Mouse (Mus musculus): ENCODE measurements around the gene Unc13c. TPM values are rescaled to one million over a fixed set of nuclear protein-coding genes. Genes with fewer than 3 reads are reported as not detected.

Gene Unc13c
- polyA plus RNA-seq, 1 experiment from 2014 or later = 1.1 TPM

DNA sequence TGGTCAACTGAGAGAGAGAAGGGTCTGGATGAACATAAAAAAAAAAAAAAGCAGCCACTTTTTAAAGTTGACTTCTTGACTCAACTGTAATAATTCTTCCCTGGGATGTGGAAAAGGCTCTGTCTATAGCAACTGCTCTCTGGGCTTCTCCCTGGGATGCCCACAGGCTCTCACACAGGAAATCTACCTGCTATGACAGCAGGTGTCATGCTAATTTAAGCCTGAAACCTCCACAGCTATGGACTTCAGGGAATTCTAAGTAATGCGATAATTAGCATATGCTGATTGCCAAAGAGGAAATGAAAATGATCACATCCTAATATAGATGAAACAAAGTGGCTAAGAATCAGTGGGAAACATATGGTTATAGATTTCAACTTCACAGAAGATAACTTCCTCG lies 102.1 kb downstream of the Unc13c start:
- ATAC-seq (ENCODE audit: low FRiP score, low read depth) = no peak
- Histone ChIP-seq H3K4me2 (replicated peaks) (no peak overlapping the region), H3K4me3 (no peak overlapping the region), H3K27me3 (no peaks in the 10 kb centered on the region), H3K4me1 (0 out of 2 replicates have a peak, but pooled peaks cover 6% of the 10 kb centered on the region), H3K9me3 (no peaks in the 10 kb centered on the region), H3K9ac (no peak overlapping the region), H3K36me3 (no peaks in the 10 kb centered on the region), H3K27ac (no peak overlapping the region)
- WGBS = 84% methylated on average over 2 of the region's 2 CpGs

DNA sequence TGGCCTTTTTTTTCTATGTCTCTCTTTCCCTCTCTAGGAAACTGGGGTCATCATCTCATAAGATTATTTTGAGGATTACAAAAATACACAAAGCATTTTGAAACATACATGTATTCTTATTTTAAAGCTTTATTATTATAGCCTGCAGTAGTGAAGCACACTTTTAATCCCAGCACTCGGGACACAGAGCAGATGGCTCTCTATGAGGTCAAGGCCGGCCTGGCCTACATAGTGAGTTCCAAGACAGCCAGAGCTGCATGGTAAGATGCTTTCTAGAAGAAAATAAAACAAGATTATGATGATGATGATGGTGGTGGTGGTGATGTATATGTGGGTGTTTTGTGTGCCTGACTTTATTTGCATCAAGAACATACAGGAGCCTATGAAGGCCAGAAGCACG lies 109.3 kb downstream of the Unc13c start:
- Histone ChIP-seq H3K4me2 (replicated peaks) (no peak overlapping the region), H3K4me1 (no peaks in the 10 kb centered on the region), H3K27me3 (no peaks in the 10 kb centered on the region), H3K9ac (no peak overlapping the region), H3K4me3 (no peak overlapping the region), H3K36me3 (no peaks in the 10 kb centered on the region), H3K9me3 (no peaks in the 10 kb centered on the region), H3K27ac (no peak overlapping the region)
- WGBS = 83% methylated on average over 3 of the region's 3 CpGs
- no peak for ATAC-seq (ENCODE audit: low FRiP score, low read depth)

DNA sequence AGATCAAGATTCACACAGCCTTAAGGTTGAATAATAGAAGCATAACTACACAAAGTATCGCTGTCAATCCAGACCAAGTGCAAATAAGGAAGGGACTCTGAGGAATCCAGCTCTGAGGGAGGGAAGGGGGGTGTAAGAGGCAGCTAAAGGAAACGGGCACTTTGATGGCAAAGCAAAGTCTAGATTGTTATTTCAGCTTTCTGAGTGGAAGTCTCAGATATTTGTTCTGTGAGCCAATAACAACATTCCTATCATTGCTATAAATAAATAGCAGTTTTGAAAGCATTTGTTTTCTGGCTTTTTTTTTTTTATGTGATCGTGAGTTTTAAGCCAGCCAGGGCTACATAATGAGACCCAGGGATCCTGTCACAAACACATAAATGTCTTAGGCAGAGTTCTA lies 114.5 kb downstream of the Unc13c start:
- Histone ChIP-seq H3K4me1 (no peaks in the 10 kb centered on the region), H3K36me3 (no peaks in the 10 kb centered on the region), H3K27me3 (no peaks in the 10 kb centered on the region), H3K4me3 (no peak overlapping the region), H3K9me3 (no peaks in the 10 kb centered on the region), H3K9ac (no peak overlapping the region), H3K4me2 (replicated peaks) (no peak overlapping the region), H3K27ac (no peak overlapping the region)
- ATAC-seq (ENCODE audit: low FRiP score, low read depth) = 0 out of 2 replicates have a peak, but pooled peaks have one; percentile 32
- 42% methylated on average over 3 of the region's 3 CpGs for WGBS

DNA sequence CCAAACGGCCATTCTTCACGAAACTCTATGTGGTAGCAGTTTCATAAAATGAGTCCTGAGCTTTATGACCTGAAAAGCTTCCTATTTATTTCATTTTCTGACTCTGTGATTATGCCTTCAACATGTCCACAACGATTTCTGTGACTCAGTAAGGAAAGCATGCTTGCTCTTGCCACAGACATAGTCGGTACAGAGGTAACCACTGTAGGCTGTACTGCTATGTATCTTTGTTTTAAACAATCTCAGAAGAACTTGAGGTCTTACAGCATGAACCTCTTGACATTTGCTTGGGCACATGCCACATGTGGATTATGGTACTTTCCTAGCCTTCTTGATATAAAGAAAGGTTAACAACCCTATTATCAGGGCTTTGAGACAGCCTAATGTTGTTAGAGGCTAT lies 162.1 kb downstream of the Unc13c start:
- Histone ChIP-seq H3K27ac (no peak overlapping the region), H3K9ac (no peak overlapping the region), H3K4me2 (replicated peaks) (no peak overlapping the region), H3K4me1 (peaks cover 5% of the 10 kb centered on the region; the same call in 1 of the 2 replicates), H3K27me3 (peaks cover 8% of the 10 kb centered on the region; the same call in 1 of the 2 replicates), H3K4me3 (no peak overlapping the region), H3K9me3 (no peaks in the 10 kb centered on the region), H3K36me3 (no peaks in the 10 kb centered on the region)
- WGBS = 71% methylated on average over 4 of the region's 4 CpGs
- no peak for ATAC-seq (ENCODE audit: low FRiP score, low read depth)

DNA sequence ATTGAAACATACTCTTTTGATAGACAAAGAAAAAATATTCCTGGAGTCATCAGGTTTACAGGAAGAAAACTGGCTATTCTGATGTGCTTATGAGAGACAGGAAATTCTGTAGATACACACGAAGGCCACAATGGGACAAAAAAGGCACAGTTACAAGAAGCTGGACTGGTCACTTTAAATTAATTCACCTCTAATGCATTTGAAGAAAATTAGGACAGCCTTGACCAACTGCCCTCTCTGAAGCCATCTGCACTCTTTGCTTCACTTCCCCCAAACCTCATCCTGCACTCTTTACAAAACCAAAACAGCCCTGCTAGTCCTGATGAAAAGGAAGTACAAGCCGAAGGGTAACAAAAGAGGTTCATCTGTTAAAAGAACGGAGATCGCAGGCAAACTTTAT lies 194.2 kb downstream of the Unc13c start:
- H3K27me3 ChIP-seq = no peaks in the 10 kb centered on the region
- ATAC-seq (ENCODE audit: low FRiP score, low read depth) = no peak
- WGBS = 72% methylated on average over 4 of the region's 4 CpGs
- H3K4me3 ChIP-seq = no peak overlapping the region
- no peaks in the 10 kb centered on the region for H3K36me3 ChIP-seq
- no peak overlapping the region for H3K9ac ChIP-seq
- H3K9me3 ChIP-seq = no peaks in the 10 kb centered on the region
- H3K4me2 ChIP-seq (replicated peaks) = no peak overlapping the region
- no peak overlapping the region for H3K27ac ChIP-seq
- no peaks in the 10 kb centered on the region for H3K4me1 ChIP-seq

DNA sequence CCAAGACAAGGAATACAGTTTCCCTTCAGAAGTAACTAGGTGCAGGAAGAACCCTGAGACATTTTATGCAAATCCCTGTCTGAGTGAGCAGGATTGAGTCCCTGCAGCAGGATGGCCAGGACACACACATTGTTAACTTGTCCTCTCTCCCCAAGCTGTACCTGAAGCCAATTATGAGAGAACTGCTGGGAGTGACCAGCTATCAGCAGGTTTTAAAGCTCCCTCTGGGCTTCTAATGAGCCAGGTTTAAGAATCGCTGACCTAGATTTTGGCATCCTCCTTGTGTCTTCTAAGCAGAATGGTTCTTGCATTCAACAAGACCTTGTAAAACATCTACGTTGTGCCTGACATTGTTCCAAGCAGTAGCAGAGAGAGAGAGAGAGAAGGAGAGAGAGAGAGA lies 213.6 kb downstream of the Unc13c start:
- no peak overlapping the region for H3K4me2 ChIP-seq (replicated peaks)
- H3K9me3 ChIP-seq = no peaks in the 10 kb centered on the region
- H3K36me3 ChIP-seq = no peaks in the 10 kb centered on the region
- WGBS = 51% methylated on average over 2 of the region's 2 CpGs
- no peaks in the 10 kb centered on the region for H3K27me3 ChIP-seq
- H3K4me1 ChIP-seq = no peaks in the 10 kb centered on the region
- no peak overlapping the region for H3K4me3 ChIP-seq
- H3K27ac ChIP-seq = no peak overlapping the region
- ATAC-seq (ENCODE audit: low FRiP score, low read depth) = no peak
- no peak overlapping the region for H3K9ac ChIP-seq

DNA sequence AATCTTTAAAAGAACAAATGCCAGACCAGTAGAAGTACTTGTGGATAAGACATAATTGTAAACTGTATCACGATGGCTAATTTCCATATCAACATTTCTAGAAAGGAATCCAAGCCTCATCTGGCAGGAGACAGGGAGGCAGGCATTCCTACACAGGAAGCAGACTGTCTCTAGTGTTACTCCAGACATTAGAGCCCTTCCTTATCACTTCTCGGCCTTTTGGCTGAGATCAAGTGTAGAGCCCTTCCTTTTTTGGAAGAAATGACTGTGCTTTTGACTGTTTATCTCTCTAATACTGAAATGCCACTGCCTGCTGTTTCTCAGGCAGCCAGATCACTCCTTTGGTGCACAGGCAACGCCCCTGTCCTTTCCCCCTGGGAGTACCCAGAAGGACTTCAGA lies 215.3 kb downstream of the Unc13c start:
- Histone ChIP-seq H3K4me2 (replicated peaks) (no peak overlapping the region), H3K4me1 (no peaks in the 10 kb centered on the region), H3K9ac (no peak overlapping the region), H3K36me3 (no peaks in the 10 kb centered on the region), H3K27ac (no peak overlapping the region), H3K9me3 (no peaks in the 10 kb centered on the region), H3K27me3 (no peaks in the 10 kb centered on the region), H3K4me3 (no peak overlapping the region)
- no peak for ATAC-seq (ENCODE audit: low FRiP score, low read depth)
- 48% methylated on average over 3 of the region's 3 CpGs for WGBS

DNA sequence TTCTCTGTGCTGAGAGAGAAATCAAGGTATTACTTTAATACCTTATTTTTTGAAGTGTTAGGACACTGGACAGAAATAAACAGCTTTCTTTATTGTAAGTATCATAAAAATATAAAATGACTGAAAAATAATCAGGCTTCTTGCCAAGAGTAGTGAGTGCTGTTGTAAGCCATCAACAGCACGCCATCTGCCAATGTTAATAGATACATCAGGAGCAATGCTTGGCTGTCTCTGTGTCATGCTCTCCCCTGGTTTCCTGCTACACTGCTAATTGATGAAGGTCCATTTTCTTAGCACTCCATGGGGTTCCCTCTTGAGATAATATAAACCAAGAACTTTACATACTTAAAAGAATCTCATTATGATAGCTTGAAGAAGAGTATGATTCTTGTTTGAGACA lies 217.4 kb downstream of the Unc13c start:
- Histone ChIP-seq H3K36me3 (no peaks in the 10 kb centered on the region), H3K27me3 (no peaks in the 10 kb centered on the region), H3K4me1 (no peaks in the 10 kb centered on the region), H3K4me3 (no peak overlapping the region), H3K9ac (no peak overlapping the region), H3K9me3 (no peaks in the 10 kb centered on the region), H3K4me2 (replicated peaks) (no peak overlapping the region), H3K27ac (no peak overlapping the region)
- 86% methylated on average over 1 of the region's 1 CpGs for WGBS
- no peak for ATAC-seq (ENCODE audit: low FRiP score, low read depth)

DNA sequence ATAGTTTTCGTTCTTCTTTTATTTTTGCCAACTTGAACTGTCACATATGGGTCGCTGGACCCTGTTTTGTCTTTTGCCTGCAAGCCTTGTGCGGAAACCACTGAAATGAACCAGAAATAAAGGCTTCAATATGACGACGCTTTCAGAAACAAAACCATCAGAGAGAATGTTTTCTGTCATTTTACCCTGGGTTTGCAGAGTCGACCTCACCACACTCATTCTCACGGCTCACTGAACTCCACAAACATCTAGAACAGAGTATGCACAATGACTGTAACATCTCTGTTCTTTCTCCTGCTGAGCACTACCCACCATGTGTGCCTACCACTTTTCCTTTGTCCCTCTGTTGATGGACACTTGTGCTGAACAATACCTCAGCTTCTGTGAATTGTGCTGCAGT lies 234.3 kb downstream of the Unc13c start:
- Histone ChIP-seq H3K36me3 (no peaks in the 10 kb centered on the region), H3K27me3 (no peaks in the 10 kb centered on the region), H3K4me1 (no peaks in the 10 kb centered on the region), H3K9ac (no peak overlapping the region), H3K9me3 (no peaks in the 10 kb centered on the region), H3K4me2 (replicated peaks) (no peak overlapping the region), H3K4me3 (no peak overlapping the region), H3K27ac (no peak overlapping the region)
- WGBS = 85% methylated on average over 7 of the region's 7 CpGs
- ATAC-seq (ENCODE audit: low FRiP score, low read depth) = no peak

DNA sequence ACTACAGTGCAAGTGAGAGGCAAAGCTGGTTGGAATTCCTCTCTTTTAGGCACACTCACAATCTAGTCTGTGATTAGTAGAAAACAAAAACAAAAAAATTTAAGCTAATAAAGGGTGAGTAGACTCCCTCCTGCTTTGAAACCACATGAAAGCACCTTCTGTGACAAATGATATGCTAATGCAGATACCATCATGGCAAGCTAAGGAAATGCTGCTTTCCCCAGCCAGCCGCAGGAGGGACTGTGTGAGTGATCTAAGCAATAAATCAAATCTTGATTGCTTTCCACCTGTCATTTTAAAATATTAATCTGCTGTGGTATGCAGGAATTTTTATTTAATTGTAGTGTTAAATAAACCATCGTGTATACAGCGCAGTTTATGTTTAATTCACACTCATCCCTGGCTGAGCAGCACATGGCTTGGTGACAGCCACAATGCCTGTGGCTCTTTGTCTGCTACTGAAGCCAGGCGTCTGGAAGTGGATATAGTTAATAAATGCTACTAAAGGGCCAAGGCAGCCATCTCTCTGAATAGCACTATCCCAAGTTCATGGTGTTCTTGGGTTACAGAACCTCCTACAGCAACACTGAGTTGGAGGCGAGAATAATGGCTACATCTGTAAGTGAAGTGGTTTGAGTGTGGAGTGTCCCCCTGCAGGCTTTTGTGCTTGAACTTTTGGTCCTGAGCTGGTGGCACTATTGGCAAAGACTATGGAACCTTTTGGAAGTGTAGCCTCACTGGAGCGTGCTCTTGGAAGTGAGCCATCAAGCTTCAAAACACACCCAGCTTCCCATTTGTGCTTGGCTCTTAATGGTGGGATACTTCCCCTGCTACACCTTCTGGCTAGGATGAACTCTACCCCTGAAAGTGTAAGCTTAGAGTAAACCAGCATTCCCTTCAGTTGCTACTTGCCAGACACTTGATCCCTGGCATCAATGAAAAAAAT lies 242.8 kb downstream of the Unc13c start:
- H3K4me1 ChIP-seq = no peaks in the 10 kb centered on the region
- no peaks in the 10 kb centered on the region for H3K36me3 ChIP-seq
- no peaks in the 10 kb centered on the region for H3K27me3 ChIP-seq
- no peak overlapping the region for H3K27ac ChIP-seq
- H3K4me3 ChIP-seq = no peak overlapping the region
- WGBS = 63% methylated on average over 6 of the region's 6 CpGs
- ATAC-seq (ENCODE audit: low FRiP score, low read depth) = 0 out of 2 replicates have a peak, but pooled peaks have one; percentile 28
- H3K9ac ChIP-seq = no peak overlapping the region
- no peaks in the 10 kb centered on the region for H3K9me3 ChIP-seq
- H3K4me2 ChIP-seq (replicated peaks) = no peak overlapping the region

DNA sequence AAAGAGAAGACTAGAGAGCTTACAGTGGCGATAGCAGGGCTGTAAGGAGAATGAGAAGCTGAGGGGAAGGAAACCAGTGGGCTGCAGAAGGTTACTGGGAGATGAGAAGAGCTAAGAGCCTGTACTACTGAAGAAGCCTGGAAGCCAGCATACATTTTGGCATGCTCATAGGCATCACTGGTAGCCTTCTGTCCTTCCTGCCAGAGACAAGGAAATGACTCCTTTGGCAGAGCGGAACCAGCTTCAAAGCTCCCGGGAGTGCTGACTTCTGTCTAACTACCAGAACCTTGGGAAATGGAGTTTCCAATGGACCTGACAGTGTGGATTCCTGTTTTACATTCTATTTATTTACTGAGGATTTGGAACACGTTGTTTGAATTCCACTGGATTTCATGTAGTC lies 244.0 kb downstream of the Unc13c start:
- Histone ChIP-seq H3K9ac (no peak overlapping the region), H3K36me3 (no peaks in the 10 kb centered on the region), H3K27ac (no peak overlapping the region), H3K4me2 (replicated peaks) (no peak overlapping the region), H3K27me3 (no peaks in the 10 kb centered on the region), H3K4me1 (no peaks in the 10 kb centered on the region), H3K9me3 (no peaks in the 10 kb centered on the region), H3K4me3 (no peak overlapping the region)
- ATAC-seq (ENCODE audit: low FRiP score, low read depth) = no peak
- WGBS = 83% methylated on average over 4 of the region's 4 CpGs

DNA sequence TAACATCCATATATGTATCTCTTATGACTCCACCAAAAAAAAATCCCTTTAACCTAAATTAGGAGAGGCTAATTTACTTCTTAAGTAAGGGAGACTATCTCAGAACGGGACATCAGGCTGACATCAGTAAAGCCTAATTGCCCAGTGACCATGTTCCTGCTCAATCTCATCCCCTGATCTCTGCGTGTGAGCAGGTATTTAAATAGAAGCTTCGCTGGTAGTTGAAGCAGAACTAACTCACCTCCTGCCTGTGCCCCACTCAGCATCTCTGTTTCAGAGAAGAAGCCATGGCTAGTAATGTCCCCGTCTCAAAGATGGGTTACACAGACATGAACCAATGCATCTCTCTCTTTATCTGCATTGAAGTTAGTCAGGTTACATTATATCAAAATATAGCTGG lies 255.3 kb downstream of the Unc13c start:
- Histone ChIP-seq H3K27ac (no peak overlapping the region), H3K4me3 (no peak overlapping the region), H3K4me1 (no peaks in the 10 kb centered on the region), H3K4me2 (replicated peaks) (no peak overlapping the region), H3K36me3 (no peaks in the 10 kb centered on the region), H3K27me3 (no peaks in the 10 kb centered on the region), H3K9me3 (no peaks in the 10 kb centered on the region), H3K9ac (no peak overlapping the region)
- no peak for ATAC-seq (ENCODE audit: low FRiP score, low read depth)
- 56% methylated on average over 4 of the region's 4 CpGs for WGBS

DNA sequence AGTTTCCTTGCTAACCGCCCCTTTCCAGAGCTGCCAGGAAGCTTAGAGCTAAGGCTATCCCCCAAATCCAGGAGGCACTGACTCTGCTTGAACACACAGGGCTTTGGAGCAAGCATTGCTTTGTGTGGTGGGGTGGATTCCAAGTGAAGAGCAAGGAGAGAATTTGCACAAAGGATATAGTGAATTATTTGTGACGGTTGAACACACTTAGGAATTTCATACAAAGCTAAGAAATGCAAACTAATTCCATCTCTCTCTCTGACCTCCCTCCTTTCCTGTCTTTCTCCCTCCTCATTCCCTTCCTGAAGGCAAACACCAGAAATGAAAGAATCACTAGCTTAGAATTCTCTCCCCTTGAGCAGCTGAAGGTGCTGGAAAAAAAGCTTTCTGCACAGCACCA lies 271.7 kb downstream of the Unc13c start:
- H3K27me3 ChIP-seq = no peaks in the 10 kb centered on the region
- no peak overlapping the region for H3K4me2 ChIP-seq (replicated peaks)
- ATAC-seq (ENCODE audit: low FRiP score, low read depth) = no peak
- H3K27ac ChIP-seq = no peak overlapping the region
- WGBS = 81% methylated on average over 2 of the region's 2 CpGs
- H3K4me1 ChIP-seq = no peaks in the 10 kb centered on the region
- H3K36me3 ChIP-seq = no peaks in the 10 kb centered on the region
- no peak overlapping the region for H3K4me3 ChIP-seq
- H3K9me3 ChIP-seq = no peaks in the 10 kb centered on the region
- H3K9ac ChIP-seq = no peak overlapping the region
